Comparison of ENCODE assay signal across 25 mouse cellular contexts in genomic region chr9:29956936-29957335, GRCm38 (mm10). TPM values are rescaled to one million over a fixed set of nuclear protein-coding genes. Genes with fewer than 3 reads are reported as not detected.
"Had no signal": no experiment of that assay in that cellular context is flagged by ENCODE, and none has a peak within 500 bp of the region (broad histone marks: within the 10 kb centered on the region; RNA-seq: fewer than 3 reads in every experiment).

No protein-coding gene starts in this region.

- H3K4me3 ChIP-seq: heart, adult 2 months; heart, embryonic 13.5 days; heart, embryonic 15.5 days; limb, embryonic 10.5 days; limb, embryonic 12.5 days; liver, embryonic 13.5 days; liver, embryonic 15.5 days had no signal

- H3K36me3 ChIP-seq: heart, embryonic 13.5 days; heart, embryonic 15.5 days; limb, embryonic 10.5 days; limb, embryonic 12.5 days; liver, embryonic 13.5 days; liver, embryonic 15.5 days had no signal

- H3K27ac ChIP-seq: heart, adult 2 months; heart, embryonic 13.5 days; heart, embryonic 15.5 days; hindbrain, embryonic 14.5 days; limb, embryonic 10.5 days; limb, embryonic 12.5 days; liver, embryonic 13.5 days; liver, embryonic 15.5 days had no signal

- ATAC-seq: hindbrain, postnatal 0 days; intestine, embryonic 16.5 days had no signal

- H3K9me3 ChIP-seq: heart, embryonic 13.5 days; heart, embryonic 15.5 days; limb, embryonic 10.5 days; limb, embryonic 12.5 days; liver, embryonic 13.5 days; liver, embryonic 15.5 days had no signal

- H3K4me2 ChIP-seq: heart, embryonic 11.5 days; heart, embryonic 13.5 days; heart, embryonic 15.5 days; hindbrain, embryonic 14.5 days; limb, embryonic 12.5 days; liver, embryonic 11.5 days; liver, embryonic 13.5 days; liver, embryonic 15.5 days had no signal

- DNase-seq: gastrocnemius, postnatal 14 days; gastrocnemius, postnatal 36 days; heart, adult 11 months; heart, adult 2 months; heart, postnatal 14 days; heart, postnatal 36 days; kidney, adult 18-20 months; kidney, adult 8-10 months; kidney, postnatal 10 days; kidney, postnatal 25 days; kidney, postnatal 4 days; layer of hippocampus, adult 9-11 months; liver; liver, embryonic 13.5 days had no signal

- H3K4me1 ChIP-seq: heart, embryonic 15.5 days; liver, embryonic 13.5 days; liver, embryonic 15.5 days had no signal

- H3K9ac ChIP-seq: heart, embryonic 13.5 days; heart, embryonic 15.5 days; hindbrain, embryonic 14.5 days; limb, embryonic 12.5 days; liver, embryonic 13.5 days; liver, embryonic 15.5 days had no signal

RNA-seq across cellular contexts. Expression of gene Ntm, which starts 6.0 kb away (rescaled TPM):
- total RNA-seq: hematopoietic stem cell, adult 5-6 weeks had no signal
